Mouse (Mus musculus): ENCODE data around the gene Fyn.

Gene Fyn

GRCm38 (mm10) chr10:39368572-39369135, at the start of gene Fyn:
Gene Fyn, plus strand, starts transcription at chr10:39368855.
- peak in 1 of 2 experiments; percentile 64 for DNase-seq (ENCODE audit: inconsistent age in 2 of 2, low spot score in 1 of 2)

GRCm38 (mm10) chr10:39320798-39321622, 47.6 kb upstream of the Fyn start:
- DNase-seq (ENCODE audit: inconsistent age in 2 of 2, low spot score in 1 of 2), result no peak

GRCm38 (mm10) chr10:39321623-39321985, 47.1 kb upstream of the Fyn start:
- no peak for DNase-seq (ENCODE audit: inconsistent age in 2 of 2, low spot score in 1 of 2)

GRCm38 (mm10) chr10:39322143-39322542, 46.5 kb upstream of the Fyn start:
- DNase-seq (ENCODE audit: inconsistent age in 2 of 2, low spot score in 1 of 2), result no peak

GRCm38 (mm10) chr10:39324291-39324690, 44.4 kb upstream of the Fyn start:
- DNase-seq (ENCODE audit: inconsistent age in 2 of 2, low spot score in 1 of 2), result peak in 1 of 2 experiments; percentile 36

GRCm38 (mm10) chr10:39328661-39329060, 40.0 kb upstream of the Fyn start:
- DNase-seq (ENCODE audit: inconsistent age in 2 of 2, low spot score in 1 of 2), result no peak

GRCm38 (mm10) chr10:39334320-39334719, 34.3 kb upstream of the Fyn start:
- no peak for DNase-seq (ENCODE audit: inconsistent age in 2 of 2, low spot score in 1 of 2)

GRCm38 (mm10) chr10:39335880-39336279, 32.8 kb upstream of the Fyn start:
- no peak for DNase-seq (ENCODE audit: inconsistent age in 2 of 2, low spot score in 1 of 2)

GRCm38 (mm10) chr10:39339189-39339968, 29.3 kb upstream of the Fyn start:
- DNase-seq (ENCODE audit: inconsistent age in 2 of 2, low spot score in 1 of 2), result no peak

GRCm38 (mm10) chr10:39339969-39340236, 28.8 kb upstream of the Fyn start:
- DNase-seq (ENCODE audit: inconsistent age in 2 of 2, low spot score in 1 of 2), result no peak

GRCm38 (mm10) chr10:39343551-39343950, 25.1 kb upstream of the Fyn start:
- DNase-seq (ENCODE audit: inconsistent age in 2 of 2, low spot score in 1 of 2), result no peak

- no peak for DNase-seq (ENCODE audit: inconsistent age in 2 of 2, low spot score in 1 of 2)
Measured at GRCm38 (mm10) chr10:39345921-39346320, 22.7 kb upstream of the Fyn start.

- DNase-seq (ENCODE audit: inconsistent age in 2 of 2, low spot score in 1 of 2), result no peak
Measured at GRCm38 (mm10) chr10:39349781-39350364, 18.8 kb upstream of the Fyn start.

- no peak for DNase-seq (ENCODE audit: inconsistent age in 2 of 2, low spot score in 1 of 2)
Measured at GRCm38 (mm10) chr10:39364196-39364595, 4.5 kb upstream of the Fyn start.

- DNase-seq (ENCODE audit: inconsistent age in 2 of 2, low spot score in 1 of 2), result peak; percentile 97 to 98
Measured at GRCm38 (mm10) chr10:39369502-39369931, 862 bp downstream of the Fyn start.

GRCm38 (mm10) chr10:39369977-39370785, 1.5 kb downstream of the Fyn start:
- peak; percentile 72 to 83 for DNase-seq (ENCODE audit: inconsistent age in 2 of 2, low spot score in 1 of 2)

GRCm38 (mm10) chr10:39370786-39371221, 2.1 kb downstream of the Fyn start:
- DNase-seq (ENCODE audit: inconsistent age in 2 of 2, low spot score in 1 of 2), result peak; percentile 72 to 88

- DNase-seq (ENCODE audit: inconsistent age in 2 of 2, low spot score in 1 of 2), result peak; percentile 49 to 86
Measured at GRCm38 (mm10) chr10:39371467-39371866, 2.8 kb downstream of the Fyn start.

- no peak for DNase-seq (ENCODE audit: inconsistent age in 2 of 2, low spot score in 1 of 2)
Measured at GRCm38 (mm10) chr10:39371991-39372390, 3.3 kb downstream of the Fyn start.

GRCm38 (mm10) chr10:39376676-39377075, 8.0 kb downstream of the Fyn start:
- no peak for DNase-seq (ENCODE audit: inconsistent age in 2 of 2, low spot score in 1 of 2)

GRCm38 (mm10) chr10:39377219-39377618, 8.6 kb downstream of the Fyn start:
- DNase-seq (ENCODE audit: inconsistent age in 2 of 2, low spot score in 1 of 2), result no peak
